Mouse (Mus musculus) frontal cortex, adult (tissue): ENCODE measurements around the gene Aff4.
A peak's percentile ranks its signal among the peaks of the same experiment; 100 is the strongest.

Experiments used
- ATAC-seq: cut with Nextera tagmentation; 2 replicates; pipeline ENCODE4 v1.9.2; 2017; ENCODE audit warnings: mild to moderate bottlenecking, moderate library complexity, mixed read lengths; ENCODE audit not compliant: low TSS enrichment

The Aff4 gene

DNA sequence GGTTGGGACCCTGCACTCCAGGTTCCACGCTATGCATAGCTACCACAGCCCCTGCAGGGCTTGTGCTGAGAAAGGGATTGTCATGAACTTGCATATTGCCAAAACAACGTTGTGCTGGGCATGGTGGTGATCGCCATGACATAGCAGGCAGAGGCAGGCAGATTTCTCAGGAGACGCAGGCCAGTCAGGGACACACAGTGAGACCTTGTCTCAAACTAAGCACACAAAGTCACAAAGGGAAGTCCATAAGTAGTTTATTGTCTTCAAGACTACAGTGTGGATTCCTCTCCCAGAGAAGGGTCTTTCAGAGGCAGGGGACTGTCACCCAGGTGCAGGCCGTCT is 78.1 kb downstream of the Aff4 start:
- no peak for ATAC-seq

DNA sequence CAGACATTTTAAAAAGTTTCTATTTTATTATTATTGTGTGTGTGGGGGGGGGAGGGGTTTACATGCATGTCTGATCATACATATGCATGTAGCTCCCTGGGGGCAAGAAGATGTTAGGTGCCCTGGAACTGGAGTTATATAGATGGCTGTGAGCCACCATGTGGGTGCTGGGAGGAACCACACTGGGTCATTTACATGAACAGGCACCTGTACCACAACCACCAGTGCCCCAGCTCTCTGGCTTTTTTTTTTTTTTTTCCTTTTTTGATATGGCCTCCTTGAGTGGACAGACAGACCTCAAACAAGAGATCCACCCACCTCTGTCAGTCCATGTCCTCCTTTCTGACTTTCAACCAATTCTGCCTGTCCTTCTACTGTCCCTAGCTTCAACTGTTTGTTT is 78.5 kb downstream of the Aff4 start:
- ATAC-seq: no peak

DNA sequence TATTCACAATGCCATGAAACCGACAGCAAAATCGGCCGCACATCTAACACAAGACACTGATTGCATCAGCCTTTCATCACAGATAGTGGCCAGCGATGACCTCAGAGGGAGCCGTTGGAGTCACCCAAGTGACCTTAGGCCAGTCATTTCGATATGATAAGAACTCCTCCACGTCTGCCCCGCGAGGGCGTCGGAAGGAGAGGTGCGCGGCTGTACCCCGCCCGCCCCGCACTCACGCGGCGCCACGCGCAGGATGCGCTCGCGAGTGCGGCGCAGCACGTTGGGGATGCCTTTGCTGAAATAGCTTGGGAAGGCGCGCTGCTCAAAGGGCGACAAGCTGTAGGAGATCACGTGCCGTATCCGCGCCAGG is 79.7 kb downstream of the Aff4 start:
- peak; percentile 44 for ATAC-seq

DNA sequence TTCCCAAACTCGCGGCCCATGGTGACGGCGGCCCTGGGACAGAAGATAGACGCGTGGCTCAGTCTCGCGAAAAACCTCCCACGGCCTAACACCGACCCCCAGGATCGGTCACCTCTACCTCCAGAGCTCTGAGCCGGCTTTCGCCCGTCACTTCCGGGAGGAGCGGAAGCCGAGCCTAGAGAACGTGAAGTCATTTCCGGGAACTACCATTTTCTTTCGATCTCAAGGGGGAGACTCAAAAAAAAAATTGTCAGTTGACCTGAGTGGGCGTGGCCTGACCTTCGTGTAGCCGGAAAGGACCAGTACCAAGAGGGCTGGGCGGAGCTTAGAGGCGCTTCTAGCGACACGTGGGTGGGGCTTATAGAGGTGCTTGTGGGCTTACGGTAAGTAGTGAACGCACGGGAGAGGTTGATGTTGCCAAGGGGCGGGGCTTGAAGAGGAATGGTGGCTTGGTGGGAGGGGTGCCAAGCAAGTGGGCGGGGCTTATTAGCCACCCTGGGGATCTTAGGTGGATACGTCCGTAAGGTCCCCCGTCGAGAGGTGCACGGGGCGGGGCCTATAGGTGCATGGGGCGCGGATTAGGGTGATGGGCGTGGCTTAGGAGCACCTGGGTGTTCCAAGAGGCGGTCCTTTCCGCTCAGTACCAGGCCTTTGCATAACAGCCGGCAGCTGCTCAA is 80.2 kb downstream of the Aff4 start, which contains the start of the genes Uqcrq and Gdf9:
TSS of gene Uqcrq (minus strand) at position 162 of the 677 bp plus-strand sequence.
TSS of gene Gdf9 (plus strand) at position 354 of the 677 bp plus-strand sequence.
- ATAC-seq: peak; percentile 88

DNA sequence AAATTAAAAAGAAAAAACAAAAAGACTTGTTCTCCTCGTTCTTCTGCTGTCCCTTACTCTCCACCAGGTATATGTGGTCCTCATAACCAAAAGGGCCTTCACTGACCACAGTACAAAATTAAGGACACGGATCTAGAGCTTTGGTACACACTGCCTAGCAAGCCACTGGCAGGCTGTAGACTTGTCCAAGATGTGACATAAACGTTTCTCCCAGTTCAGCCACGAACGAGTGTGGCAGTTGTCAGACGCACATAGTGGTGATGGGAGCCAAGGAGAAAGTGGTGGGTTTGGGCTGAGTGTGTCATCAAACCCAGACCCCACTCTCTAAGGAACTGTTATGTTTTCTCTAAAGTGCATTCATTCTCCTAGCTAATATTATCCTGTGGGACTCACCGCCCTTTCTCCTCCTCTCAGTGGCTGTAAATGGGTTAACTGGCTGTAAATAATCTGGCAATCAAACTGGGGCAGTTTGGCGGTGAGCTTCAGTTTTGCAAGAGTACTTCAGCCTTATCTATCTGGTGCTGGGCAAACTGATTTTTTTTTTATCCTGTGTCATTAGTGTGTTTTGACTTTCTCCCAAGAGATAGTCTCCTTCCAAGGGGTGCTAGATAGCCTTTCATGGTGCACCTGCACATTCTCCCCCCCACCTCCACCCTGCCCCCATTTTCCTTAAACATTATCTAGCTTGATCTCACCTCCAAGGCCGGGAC is 80.9 kb downstream of the Aff4 start:
- ATAC-seq: peak; percentile 15

DNA sequence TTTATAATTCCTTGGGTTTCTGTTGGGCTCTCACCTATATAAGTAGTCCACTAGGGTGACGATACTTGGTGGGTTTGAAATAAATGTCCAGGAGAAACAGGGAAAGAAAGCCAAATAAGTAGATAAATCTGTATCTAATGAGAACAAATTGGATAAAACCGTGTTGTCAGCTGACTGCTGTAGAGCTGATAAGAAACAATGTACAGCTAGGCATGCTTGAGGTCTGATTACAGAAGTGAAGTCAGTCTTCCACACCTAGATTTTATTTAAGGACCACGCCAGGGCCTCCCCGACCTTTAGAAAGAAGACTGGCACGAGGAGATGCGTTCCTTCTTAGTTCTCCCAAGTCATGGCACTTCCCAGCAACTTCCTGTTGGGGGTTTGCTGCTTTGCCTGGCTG is 82.4 kb downstream of the Aff4 start:
- ATAC-seq: no peak

DNA sequence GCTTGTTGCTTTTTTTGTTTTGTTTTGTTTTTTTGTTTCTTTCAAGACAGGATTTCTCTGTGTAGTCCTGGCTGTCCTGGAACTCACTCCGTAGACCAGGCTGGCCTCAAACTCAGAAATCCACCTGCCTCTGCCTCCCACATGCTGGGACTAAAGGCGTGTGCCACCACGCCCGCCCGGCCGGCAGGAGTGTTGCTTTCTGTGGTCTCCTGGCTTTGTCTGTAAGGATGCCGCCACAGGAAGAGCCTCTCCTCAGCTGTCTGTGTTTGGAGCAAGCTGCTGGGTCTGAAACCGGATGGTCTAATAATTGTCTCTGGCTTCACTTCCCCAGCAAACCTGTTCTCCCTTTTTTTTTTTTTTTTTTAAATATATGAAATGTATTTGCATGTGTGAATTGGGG is 84.9 kb downstream of the Aff4 start:
- no peak for ATAC-seq

DNA sequence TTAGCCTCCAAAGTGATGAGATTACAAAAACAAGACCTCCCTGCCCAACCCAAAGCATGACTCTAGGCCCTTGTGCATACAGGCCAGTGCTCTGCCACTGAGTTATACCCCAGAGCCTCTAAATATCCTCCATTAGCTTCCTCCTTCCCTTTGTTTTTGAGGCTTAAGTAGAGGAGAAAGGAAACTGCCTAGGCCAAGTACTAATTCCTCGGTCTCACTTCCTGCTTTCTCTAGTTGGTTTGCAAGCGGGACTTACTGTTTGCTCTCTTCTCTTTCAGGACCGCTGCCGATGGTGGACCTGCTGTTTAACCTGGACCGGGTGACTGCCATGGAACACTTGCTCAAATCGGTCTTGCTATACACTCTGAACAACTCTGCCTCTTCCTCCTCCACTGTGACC is 85.7 kb downstream of the Aff4 start:
- no peak for ATAC-seq

DNA sequence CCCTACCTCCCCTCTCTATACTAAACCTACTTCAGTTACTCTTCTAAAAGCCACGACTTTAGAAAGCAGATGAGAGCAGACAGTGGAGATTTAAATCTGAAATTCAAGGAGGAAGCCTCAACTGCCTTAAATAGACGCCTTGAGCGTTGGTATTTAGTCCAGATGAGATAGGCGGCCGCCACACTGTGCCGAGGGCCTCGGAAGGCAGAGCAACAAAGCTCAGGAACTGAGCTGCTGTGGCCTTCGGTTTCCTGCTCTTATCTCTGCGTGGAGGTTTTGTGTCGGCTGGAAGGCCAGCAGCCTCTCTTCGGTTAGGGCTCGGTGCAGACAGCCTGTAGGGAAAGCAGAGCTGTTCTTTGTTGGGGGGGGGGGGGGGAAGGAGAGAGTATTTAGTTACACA is 91.3 kb downstream of the Aff4 start:
- ATAC-seq: no peak

DNA sequence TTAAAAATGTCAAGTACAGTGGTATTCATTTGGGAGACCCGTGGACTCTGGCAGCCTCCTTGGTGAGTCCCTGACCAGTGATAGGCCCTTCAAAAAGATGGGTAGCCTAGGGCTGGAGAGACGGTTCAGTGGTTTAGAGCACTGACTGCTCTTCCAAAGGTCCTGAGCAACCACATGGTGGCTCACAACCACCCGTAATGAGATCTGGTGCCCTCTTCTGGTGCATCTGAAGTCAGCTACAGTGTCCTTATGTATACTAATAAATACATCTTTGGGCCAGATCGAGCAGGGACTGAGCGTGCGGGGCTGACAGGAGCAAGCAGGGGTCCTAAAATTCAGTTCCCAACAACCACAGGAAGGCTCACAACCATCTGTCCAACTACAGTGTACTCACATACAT is 93.2 kb downstream of the Aff4 start:
- ATAC-seq: no peak

DNA sequence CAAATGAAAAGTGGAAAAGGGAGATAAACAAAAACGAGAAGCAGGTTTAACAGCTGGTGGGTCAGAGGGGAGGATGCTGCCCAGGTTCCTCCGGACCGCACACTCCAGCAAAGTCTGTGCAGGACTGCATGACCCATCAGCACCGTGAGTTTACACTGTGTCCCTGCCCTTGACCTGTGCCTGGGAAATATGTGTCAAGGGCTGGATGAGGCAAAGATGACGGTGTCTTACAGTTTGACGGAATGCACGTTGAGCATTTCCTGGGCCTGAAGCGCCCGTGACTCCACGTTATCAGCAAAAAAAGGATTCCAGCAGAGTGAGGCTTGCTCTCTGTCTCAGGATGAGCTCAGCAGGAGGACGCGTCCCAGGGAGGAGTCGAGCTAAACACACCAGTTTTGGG is 94.9 kb downstream of the Aff4 start:
- no peak for ATAC-seq

DNA sequence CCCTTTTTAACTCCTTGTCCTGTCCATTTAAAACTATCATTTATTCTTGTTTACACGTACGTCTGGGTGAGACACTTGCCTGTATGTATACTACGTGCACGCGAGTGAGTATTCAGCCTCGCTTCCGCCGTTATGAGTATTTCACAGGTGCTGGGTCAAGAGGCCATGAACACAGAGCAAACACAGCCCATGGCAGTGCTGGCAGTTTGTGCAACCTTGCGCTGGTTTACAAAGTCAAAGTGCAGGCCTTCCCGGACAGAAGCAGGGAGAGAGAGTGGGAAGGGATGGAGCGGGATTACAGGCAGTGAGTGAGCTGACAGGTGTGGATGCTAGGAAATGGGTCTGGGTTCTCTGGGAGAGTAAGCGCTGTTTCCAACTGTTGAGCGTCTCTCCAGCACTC is 95.5 kb downstream of the Aff4 start:
- no peak for ATAC-seq

DNA sequence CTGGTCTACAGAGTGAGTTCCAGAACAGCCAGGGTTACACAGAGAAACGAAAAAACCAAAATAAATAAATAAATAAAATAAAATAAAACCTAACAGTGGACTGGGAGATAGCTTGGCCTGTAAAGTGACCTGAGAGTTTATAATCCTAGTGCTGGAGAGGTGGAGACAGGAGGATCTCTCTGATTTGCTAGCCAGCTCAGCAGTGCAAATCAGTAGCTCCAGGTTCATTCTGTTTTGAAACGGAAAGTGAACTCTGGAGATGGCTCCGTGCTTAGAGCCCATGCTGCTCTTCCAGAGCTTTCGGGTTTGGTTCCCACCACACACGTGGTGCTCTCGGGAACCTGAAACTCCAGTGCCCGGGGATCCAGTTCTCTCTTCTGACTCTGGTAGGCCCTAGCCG is 97.4 kb downstream of the Aff4 start:
- ATAC-seq: no peak

DNA sequence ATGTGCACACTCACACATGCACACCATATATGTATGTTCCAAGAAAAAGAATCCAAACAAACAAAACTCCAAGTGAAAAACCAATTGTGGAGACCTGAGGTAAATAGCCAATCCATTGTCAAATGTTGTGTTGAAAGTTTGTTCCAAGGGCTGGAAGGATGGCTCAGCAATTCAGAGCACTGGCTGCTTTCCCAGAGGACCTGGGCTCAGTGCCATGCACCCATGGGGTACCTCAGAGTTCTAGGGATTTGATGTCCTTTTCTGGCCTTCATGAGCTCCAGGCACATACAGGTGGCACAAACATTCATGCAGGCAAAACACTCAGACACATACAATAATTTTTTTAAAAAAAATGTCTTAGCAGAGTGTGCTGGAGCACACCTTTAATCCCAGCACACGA is 97.9 kb downstream of the Aff4 start:
- no peak for ATAC-seq

DNA sequence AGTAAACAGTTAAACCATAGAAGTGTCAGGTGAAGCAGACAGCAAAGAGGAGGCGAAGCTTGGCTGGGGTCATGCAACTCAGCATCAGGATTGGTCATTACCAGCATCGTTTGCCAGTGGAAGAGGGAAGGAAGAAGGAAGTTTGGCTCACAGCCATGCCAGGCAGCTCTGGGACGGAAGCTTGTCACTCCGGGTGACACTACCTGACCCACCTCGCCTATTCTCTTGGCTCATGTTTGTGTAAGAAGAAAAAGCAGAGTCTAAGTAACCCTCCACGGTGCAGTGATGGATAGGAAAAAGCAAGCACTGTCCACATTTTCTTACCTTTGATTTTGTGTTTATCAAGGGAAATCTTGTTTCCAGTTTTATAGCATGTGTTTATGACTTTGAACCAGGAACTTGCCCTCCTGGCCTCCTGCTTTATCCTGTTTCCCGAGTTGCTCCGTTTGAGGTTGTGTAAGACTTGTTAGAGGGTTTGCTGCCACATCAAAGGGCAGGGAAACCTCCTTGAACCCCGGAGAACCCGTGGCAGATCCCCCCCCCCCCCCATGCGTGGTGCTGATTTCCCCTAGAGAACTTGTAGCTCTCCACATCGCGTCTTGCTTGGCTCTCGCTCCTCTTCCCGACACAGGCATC is 99.6 kb downstream of the Aff4 start:
- ATAC-seq: no peak

DNA sequence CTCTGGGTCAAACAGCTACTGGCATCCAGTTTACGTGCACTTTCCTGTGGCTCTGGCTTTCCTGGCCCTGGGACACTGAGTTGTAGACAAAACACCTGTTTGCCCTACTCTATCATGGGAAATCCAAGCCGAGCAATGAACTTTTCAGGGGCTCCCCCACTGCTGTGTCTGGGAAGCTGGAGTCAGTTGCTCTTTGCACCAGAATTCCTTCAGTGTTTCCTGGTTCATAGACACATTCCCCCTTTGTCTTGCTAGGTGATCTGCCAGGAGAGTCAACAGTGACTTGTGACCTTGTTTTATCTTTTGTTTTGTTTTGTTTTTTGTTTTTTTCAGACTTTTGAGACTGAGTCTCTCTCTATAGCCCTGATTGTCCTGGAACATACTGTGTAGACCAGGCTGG is 100.7 kb downstream of the Aff4 start:
- ATAC-seq: no peak

DNA sequence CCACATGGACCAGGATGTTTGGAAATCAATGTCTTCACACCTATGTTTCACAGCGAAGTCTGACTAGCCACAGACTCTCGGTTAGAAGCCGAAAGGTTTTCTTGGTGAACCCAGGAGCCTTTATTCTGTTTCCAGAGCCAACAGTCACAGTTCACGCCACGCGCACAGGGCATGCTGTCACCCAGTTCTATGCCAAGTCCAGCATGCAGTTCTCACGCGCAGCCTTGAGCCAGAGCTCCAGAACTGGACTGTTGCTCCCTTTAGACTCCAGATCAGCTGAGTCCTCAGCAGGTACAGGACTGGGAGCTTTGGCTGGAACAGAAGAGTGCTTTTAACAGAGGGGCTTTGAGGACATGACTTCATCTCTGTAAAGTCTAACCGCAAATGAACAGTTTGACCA is 101.8 kb downstream of the Aff4 start:
- no peak for ATAC-seq

DNA sequence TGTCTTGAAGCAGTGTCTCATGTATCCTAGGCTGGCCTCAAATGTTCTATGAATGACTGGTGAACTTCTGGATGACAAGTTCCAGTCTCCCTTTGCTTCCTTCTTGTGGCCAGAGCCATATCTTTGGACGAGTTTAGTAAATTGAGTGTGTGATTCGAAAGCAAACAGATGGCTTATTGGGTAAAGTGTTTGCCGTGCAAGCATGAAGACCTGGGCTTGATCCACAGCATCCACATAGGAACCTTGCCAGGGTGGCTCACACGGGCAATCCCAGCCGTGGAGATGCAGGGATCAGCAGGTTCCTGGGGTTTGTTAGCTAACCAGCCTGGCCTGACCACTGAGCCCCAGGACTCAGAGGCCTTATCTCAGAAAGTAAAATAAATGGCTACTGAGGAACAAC is 102.4 kb downstream of the Aff4 start:
- ATAC-seq: no peak

DNA sequence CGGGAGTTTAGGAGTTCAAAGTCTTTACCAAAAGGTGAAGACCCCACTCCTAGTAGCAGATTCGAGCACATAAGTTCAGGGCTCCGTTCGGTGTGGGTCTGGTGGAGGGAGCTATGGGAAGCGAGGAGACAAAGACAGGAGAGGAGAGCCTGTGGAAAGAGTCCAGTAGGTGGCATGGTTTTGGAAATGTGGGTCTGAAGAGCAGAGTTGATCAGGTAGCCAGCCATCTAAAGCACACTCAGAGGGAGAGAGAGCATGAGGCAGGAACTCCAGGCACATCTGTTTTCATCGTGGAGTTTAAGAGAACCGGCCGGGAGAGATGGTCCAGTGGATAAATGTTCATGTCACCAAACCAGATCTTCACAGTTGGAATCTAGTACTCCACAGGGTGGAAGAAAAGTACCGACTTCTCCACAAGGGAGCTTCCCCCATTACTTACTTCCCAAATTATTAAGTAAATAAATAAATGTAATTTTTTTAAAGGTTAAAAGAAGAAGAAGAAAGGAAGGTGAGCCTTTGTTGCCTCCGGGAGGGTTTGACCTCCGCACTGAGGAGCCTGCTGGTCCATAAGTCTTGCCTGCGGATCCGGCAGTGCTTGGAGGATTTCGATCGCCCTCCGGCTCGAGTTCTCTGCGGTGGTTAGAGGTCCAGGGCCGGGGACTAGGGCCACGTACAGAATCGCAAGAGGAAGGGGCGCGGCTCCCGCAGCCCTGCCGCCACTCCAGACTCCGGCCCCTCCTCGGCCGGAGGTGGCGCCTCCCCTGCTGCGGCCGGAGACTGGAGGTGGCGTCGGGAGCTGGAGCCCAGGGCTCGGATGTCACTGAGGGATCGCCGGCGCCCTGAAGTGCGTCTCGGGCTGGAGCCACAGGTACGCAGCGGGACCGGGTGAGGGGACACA is 106.1 kb downstream of the Aff4 start, which contains the start of the genes Gm10447 and Shroom1:
TSS of gene Gm10447 (minus strand) at position 637 of the 898 bp plus-strand sequence.
TSS of gene Shroom1 (plus strand) at position 732 of the 898 bp plus-strand sequence.
- peak; percentile 51; the same call in 1 of the 2 replicates for ATAC-seq

DNA sequence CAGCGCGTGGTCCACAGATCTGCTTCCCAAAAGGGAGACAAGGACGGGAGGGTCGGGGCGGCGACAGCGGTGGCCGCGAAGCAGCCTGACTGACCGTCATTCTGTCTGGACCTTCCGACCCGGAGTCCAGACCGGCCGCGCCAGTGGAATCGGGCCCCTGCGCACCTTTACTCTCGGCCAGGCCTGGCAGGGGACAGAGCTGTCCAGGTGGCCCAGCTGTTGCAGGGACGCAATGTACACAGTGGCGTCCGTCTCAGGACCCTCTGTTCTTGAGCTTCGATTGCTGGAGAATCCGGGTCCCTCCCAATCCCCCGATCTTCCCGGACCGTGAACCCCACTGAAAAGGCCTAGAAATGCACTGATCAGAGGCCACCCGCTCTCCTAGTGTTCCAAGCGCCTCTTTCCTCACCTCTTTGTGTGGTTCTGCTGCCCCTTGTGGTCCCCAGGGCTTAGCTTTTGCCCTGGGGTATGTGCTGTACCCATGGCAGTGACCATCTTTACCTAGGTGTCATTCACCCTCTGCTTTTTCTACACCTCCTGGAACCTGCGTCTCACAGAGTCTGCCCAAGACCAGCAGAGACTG is 106.8 kb downstream of the Aff4 start:
- no peak for ATAC-seq

DNA sequence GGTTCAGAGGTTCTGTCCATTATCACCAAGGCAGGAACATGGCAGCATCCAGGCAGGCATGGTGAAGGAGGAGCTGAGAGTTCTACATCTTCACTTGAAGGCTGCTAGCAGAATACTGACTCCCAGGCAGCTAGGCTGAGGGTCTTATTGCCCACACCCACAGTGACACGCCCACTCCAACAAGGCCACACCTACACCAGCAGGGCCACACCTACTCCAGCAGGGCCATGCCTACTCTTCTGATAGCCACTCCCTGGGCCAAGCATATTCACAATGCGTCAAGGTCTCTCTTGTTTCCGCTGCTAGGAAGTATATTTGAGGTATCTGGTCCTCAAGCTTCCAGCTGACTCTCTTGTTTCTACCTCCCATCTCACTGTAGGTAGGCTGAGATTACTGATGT is 108.4 kb downstream of the Aff4 start:
- ATAC-seq: no peak

DNA sequence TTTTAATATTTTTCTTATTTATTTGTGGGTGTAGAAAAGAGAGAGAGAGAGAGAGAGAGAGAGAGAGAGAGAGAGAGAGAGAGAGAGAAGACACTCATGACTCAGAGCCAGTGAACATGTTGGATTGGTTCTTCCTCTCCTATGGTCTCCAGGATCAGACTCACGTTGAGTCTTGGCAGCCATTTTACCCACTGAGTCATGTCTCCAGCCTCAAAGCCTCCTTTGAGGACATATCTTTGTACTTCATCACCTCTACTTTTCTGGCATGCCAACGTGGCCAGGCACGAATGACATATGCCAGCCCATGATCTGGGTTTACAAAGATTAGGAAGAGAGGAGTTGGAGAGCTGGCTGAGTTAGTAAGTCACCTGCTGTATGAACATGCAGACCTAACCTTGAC is 109.6 kb downstream of the Aff4 start:
- no peak for ATAC-seq
